Mouse (Mus musculus): ENCODE results near the gene Tbc1d15.

The Tbc1d15 gene

DNA sequence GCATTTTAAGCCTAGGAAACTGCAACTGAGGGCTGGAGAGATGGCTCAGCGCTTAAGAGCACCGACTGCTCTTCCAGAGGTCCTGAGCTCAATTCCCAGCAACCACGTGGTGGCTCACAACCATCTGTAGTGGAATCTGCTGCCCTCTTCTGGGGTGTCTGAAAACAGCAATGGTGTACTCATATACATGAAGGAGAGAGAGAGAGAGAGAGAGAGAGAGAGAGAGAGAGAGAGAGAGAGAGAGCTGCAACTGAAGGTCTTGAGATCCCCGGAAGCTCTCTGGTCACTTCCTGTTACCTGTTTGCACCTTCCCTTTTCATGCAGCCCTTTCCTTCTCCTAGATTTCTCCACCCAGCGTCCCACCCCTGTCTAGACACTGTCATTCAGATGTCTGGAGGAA is 91.0 kb downstream of the Tbc1d15 start:
- no peak for DNase-seq (ENCODE audit: low spot score)
